Comparison of ENCODE assay signal across 27 mouse cellular contexts in the genomic region with DNA sequence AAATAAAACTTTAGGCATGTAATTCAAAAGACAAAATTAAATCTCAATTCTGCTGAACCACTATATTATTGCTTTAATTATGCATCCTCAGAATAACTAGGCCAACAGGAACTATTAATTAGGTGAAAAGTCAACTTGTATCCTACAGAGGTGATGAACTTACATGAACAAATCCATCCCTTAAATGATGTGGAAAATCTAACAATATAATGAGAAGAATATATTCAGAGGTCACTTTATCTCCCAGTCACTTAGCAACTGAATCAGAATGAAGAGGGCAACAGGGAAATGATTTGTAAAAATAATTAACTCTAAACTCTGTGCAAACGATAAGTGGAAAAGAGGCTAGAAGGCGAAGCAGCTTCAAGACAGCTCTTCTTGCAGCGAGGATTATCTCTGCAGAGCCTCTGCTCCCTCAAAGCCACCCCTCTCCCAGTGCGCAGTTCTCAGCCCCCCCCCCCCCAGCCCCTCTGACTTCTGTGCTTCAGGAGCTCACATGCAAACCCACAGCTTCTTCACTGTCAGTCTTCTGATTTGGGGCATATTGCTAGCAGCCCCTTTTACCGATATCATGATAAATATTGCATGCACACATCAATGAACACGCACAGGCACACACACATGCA.
A peak's percentile ranks its signal among the peaks of the same experiment; 100 is the strongest.
DNase-seq lines count a peak whose midpoint lies in the region; ATAC-seq lines count a peak whose summit lies in the region.
"Had no signal": no experiment of that assay in that cellular context is flagged by ENCODE, and none has a peak within 500 bp of the region (broad histone marks: within the 10 kb centered on the region; RNA-seq: fewer than 3 reads in every experiment).

No protein-coding gene starts in this region.

- H3K9ac ChIP-seq in forebrain, embryonic 12.5 days, result no peak overlapping the region
- no peak overlapping the region for H3K9ac ChIP-seq in forebrain, embryonic 11.5 days (ENCODE audit: low read length)
- H3K9ac ChIP-seq in midbrain, embryonic 13.5 days (replicated peaks), result no peak overlapping the region; the same call in 1 of the 2 replicates
- H3K9ac ChIP-seq in midbrain, embryonic 15.5 days, result no peak overlapping the region
- H3K9ac ChIP-seq: embryonic facial prominence, embryonic 13.5 days; forebrain, postnatal 0 days; heart, embryonic 15.5 days; limb, embryonic 13.5 days; liver, postnatal 0 days had no signal

- H3K27ac ChIP-seq in forebrain, embryonic 12.5 days, result 0 out of 2 replicates have a peak overlapping the region, but pooled peaks have one; percentile 64
- no peak overlapping the region for H3K27ac ChIP-seq in forebrain, embryonic 11.5 days (ENCODE audit: low read depth, low read length)
- H3K27ac ChIP-seq in midbrain, embryonic 13.5 days, result peak overlapping the region; percentile 71; the same call in 1 of the 2 replicates
- H3K27ac ChIP-seq in midbrain, embryonic 10.5 days (replicated peaks), result no peak overlapping the region
- H3K27ac ChIP-seq in midbrain, embryonic 15.5 days, result peak overlapping the region; percentile 74
- H3K27ac ChIP-seq: embryonic facial prominence, embryonic 13.5 days; forebrain, embryonic 10.5 days; heart, embryonic 10.5 days; heart, embryonic 15.5 days; left cerebral cortex, adult 2 months; limb, embryonic 13.5 days had no signal

- 0 out of 2 replicates have a peak, but pooled peaks have one; percentile 11 for ATAC-seq in forebrain, embryonic 12.5 days (ENCODE audit: low FRiP score)
- no peak for ATAC-seq in forebrain, embryonic 11.5 days (replicated peaks; ENCODE audit: low FRiP score)
- ATAC-seq in midbrain, embryonic 13.5 days, result peak; percentile 72
- peak; percentile 73 for ATAC-seq in midbrain, embryonic 15.5 days (replicated peaks)
- ATAC-seq: forebrain, postnatal 0 days; intestine, postnatal 0 days; liver, postnatal 0 days had no signal

- no peak for DNase-seq in forebrain, embryonic 11.5 days (ENCODE audit: low spot score)
- DNase-seq in midbrain, embryonic 10.5 days (ENCODE audit: low spot score), result no peak
- DNase-seq in retina, postnatal 1 day, result peak; percentile 30
- DNase-seq in Muller cell, postnatal 12 days (ENCODE audit: inconsistent ontology term), result no peak
- DNase-seq in cerebellum, postnatal 4 days (ENCODE audit: low spot score in 2 of 2), result no peak
- DNase-seq: adrenal gland, postnatal 10 days; cerebellum, adult 11 months; cerebellum, adult 9-11 months; forebrain, postnatal 0 days; gastrocnemius, postnatal 10 days; heart, adult 11 months; kidney, adult 9 months; kidney, postnatal 14 days; liver, postnatal 0 days; lung, postnatal 36 days had no signal

- no peak overlapping the region for H3K4me3 ChIP-seq in forebrain, embryonic 12.5 days (replicated peaks)
- H3K4me3 ChIP-seq in forebrain, embryonic 11.5 days (ENCODE audit: low read depth, low read length), result no peak overlapping the region
- H3K4me3 ChIP-seq in midbrain, embryonic 13.5 days (replicated peaks), result no peak overlapping the region
- no peak overlapping the region for H3K4me3 ChIP-seq in midbrain, embryonic 10.5 days
- H3K4me3 ChIP-seq in midbrain, embryonic 15.5 days, result no peak overlapping the region
- H3K4me3 ChIP-seq: embryonic facial prominence, embryonic 13.5 days; forebrain, embryonic 10.5 days; heart, embryonic 10.5 days; heart, embryonic 15.5 days; left cerebral cortex, adult 2 months; limb, embryonic 13.5 days had no signal

- H3K9me3 ChIP-seq in forebrain, embryonic 12.5 days, result no peaks in the 10 kb centered on the region
- no peaks in the 10 kb centered on the region for H3K9me3 ChIP-seq in forebrain, embryonic 11.5 days (ENCODE audit: control insufficient read depth, low read length)
- no peaks in the 10 kb centered on the region for H3K9me3 ChIP-seq in midbrain, embryonic 13.5 days
- no peaks in the 10 kb centered on the region for H3K9me3 ChIP-seq in midbrain, embryonic 10.5 days (replicated peaks)
- no peaks in the 10 kb centered on the region for H3K9me3 ChIP-seq in midbrain, embryonic 15.5 days
- H3K9me3 ChIP-seq: embryonic facial prominence, embryonic 13.5 days; forebrain, embryonic 10.5 days; heart, embryonic 10.5 days; heart, embryonic 15.5 days; limb, embryonic 13.5 days had no signal

- H3K4me2 ChIP-seq in forebrain, embryonic 12.5 days, result no peak overlapping the region
- no peak overlapping the region for H3K4me2 ChIP-seq in forebrain, embryonic 11.5 days (ENCODE audit: low read depth, low read length, severe bottlenecking)
- H3K4me2 ChIP-seq in midbrain, embryonic 13.5 days (replicated peaks), result peak overlapping the region; percentile 30
- peak overlapping the region; percentile 23 for H3K4me2 ChIP-seq in midbrain, embryonic 15.5 days
- H3K4me2 ChIP-seq: embryonic facial prominence, embryonic 13.5 days; heart, embryonic 15.5 days; limb, embryonic 13.5 days; liver, embryonic 11.5 days had no signal

- 50% methylated on average over 6 of the region's 6 CpGs for WGBS in forebrain, embryonic 12.5 days
- 53% methylated on average over 6 of the region's 6 CpGs for WGBS in forebrain, embryonic 11.5 days
- WGBS in midbrain, embryonic 13.5 days, result 26% methylated on average over 5 of the region's 6 CpGs
- 59% methylated on average over 5 of the region's 6 CpGs for WGBS in midbrain, embryonic 10.5 days
- 14% methylated on average over 6 of the region's 6 CpGs for WGBS in midbrain, embryonic 15.5 days

- H3K27me3 ChIP-seq in forebrain, embryonic 12.5 days, result no peaks in the 10 kb centered on the region
- H3K27me3 ChIP-seq in forebrain, embryonic 11.5 days (ENCODE audit: control insufficient read depth, insufficient read depth, low read length), result no peaks in the 10 kb centered on the region
- H3K27me3 ChIP-seq in midbrain, embryonic 13.5 days, result no peaks in the 10 kb centered on the region
- no peaks in the 10 kb centered on the region for H3K27me3 ChIP-seq in midbrain, embryonic 10.5 days (ENCODE audit: low read depth, poor library complexity, severe bottlenecking)
- H3K27me3 ChIP-seq in midbrain, embryonic 15.5 days (replicated peaks), result no peaks in the 10 kb centered on the region
- H3K27me3 ChIP-seq: CH12.LX; embryonic facial prominence, embryonic 13.5 days; heart, embryonic 15.5 days; limb, embryonic 13.5 days had no signal

- no peaks in the 10 kb centered on the region for H3K36me3 ChIP-seq in forebrain, embryonic 12.5 days (replicated peaks)
- H3K36me3 ChIP-seq in forebrain, embryonic 11.5 days (ENCODE audit: control insufficient read depth, insufficient read depth, low read length), result no peaks in the 10 kb centered on the region
- H3K36me3 ChIP-seq in midbrain, embryonic 13.5 days, result no peaks in the 10 kb centered on the region
- no peaks in the 10 kb centered on the region for H3K36me3 ChIP-seq in midbrain, embryonic 10.5 days
- H3K36me3 ChIP-seq in midbrain, embryonic 15.5 days (replicated peaks), result no peaks in the 10 kb centered on the region
- H3K36me3 ChIP-seq: embryonic facial prominence, embryonic 13.5 days; forebrain, embryonic 10.5 days; heart, embryonic 10.5 days; heart, embryonic 15.5 days; limb, embryonic 13.5 days had no signal

- H3K4me1 ChIP-seq in forebrain, embryonic 12.5 days, result peaks cover 13% of the 10 kb centered on the region; the same call in 1 of the 2 replicates
- no peaks in the 10 kb centered on the region for H3K4me1 ChIP-seq in forebrain, embryonic 11.5 days (replicated peaks; ENCODE audit: control insufficient read depth, insufficient read depth, low read length)
- peaks cover 19% of the 10 kb centered on the region for H3K4me1 ChIP-seq in midbrain, embryonic 13.5 days (replicated peaks)
- peaks cover 10% of the 10 kb centered on the region for H3K4me1 ChIP-seq in midbrain, embryonic 10.5 days
- H3K4me1 ChIP-seq in midbrain, embryonic 15.5 days, result peaks cover 20% of the 10 kb centered on the region
- H3K4me1 ChIP-seq: embryonic facial prominence, embryonic 13.5 days; heart, embryonic 10.5 days; heart, embryonic 15.5 days had no signal

Comparison
In these comparisons a context has a peak if more than half of its experiments do, and no peak if none do; other contexts are left out.
1. H3K27ac ChIP-seq: peak in forebrain, embryonic 12.5 days (single experiment), midbrain, embryonic 13.5 days (single experiment) and midbrain, embryonic 15.5 days (single experiment); none in forebrain, embryonic 11.5 days (single experiment) and midbrain, embryonic 10.5 days (single experiment).
2. H3K4me2 ChIP-seq: peak in midbrain, embryonic 13.5 days (single experiment) and midbrain, embryonic 15.5 days (single experiment); none in forebrain, embryonic 12.5 days (single experiment) and forebrain, embryonic 11.5 days (single experiment).